Mouse (Mus musculus): ENCODE results near the gene Vkorc1l1. TPM values are rescaled to one million over a fixed set of nuclear protein-coding genes. Genes with fewer than 3 reads are reported as not detected.
A peak's percentile ranks its signal among the peaks of the same experiment; 100 is the strongest.
"Not testable (repeated sequence)": the region's sequence is repeated elsewhere in the genome, so short reads cannot be mapped to it uniquely, and the experiment has no call there.

Gene Vkorc1l1
- total RNA-seq (2021): 10 to 100 TPM; 18.3 to 19.4 TPM
- long read RNA-seq, experiment 1, transcript Vkorc1l1-201 (3 exons, 3,112 nt): major isoform, 20 of 27 reads
- long read RNA-seq, experiment 1, partial matches to known transcripts: 0 of 27 reads
- long read RNA-seq, experiment 1, other reads (novel, unspliced or antisense): 3 of 27 reads
- long read RNA-seq, experiment 2, full-length matches to known transcripts: 19 of 26 reads
- long read RNA-seq, experiment 2, partial matches to known transcripts: 0 of 26 reads
- long read RNA-seq, experiment 2, other reads (novel, unspliced or antisense): 7 of 26 reads

DNA sequence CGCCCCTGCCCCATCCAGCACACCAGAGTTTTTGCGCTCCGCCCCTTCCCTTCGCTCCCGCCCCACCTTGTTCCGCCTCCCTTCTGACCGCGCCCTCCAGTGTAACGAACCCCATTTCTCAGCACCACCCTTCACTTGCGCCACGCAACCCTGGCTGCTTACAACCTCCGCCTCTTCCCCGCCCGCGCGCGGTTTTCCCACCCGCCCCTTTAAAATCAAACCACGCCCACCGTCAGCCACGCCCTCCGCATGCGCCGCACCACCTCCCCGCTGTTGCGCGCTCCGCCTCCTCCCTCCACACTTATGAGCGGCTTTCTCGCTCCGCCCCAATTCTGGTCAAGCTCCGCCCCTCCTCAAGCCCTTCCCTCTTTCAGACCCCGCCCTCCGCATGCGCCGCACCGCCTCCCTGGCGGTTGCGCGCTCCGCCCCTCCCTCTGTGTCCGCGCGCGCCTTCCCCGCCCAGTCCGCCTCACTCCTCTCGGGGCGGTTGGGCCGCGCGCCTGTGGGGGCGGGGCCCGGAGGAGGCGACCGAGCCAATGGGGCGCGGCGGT is at the start of gene Vkorc1l1:
Gene Vkorc1l1 (plus strand): TSS at position 476 of the 551 bp plus-strand sequence.
- DNase-seq: peak; percentile 98

DNA sequence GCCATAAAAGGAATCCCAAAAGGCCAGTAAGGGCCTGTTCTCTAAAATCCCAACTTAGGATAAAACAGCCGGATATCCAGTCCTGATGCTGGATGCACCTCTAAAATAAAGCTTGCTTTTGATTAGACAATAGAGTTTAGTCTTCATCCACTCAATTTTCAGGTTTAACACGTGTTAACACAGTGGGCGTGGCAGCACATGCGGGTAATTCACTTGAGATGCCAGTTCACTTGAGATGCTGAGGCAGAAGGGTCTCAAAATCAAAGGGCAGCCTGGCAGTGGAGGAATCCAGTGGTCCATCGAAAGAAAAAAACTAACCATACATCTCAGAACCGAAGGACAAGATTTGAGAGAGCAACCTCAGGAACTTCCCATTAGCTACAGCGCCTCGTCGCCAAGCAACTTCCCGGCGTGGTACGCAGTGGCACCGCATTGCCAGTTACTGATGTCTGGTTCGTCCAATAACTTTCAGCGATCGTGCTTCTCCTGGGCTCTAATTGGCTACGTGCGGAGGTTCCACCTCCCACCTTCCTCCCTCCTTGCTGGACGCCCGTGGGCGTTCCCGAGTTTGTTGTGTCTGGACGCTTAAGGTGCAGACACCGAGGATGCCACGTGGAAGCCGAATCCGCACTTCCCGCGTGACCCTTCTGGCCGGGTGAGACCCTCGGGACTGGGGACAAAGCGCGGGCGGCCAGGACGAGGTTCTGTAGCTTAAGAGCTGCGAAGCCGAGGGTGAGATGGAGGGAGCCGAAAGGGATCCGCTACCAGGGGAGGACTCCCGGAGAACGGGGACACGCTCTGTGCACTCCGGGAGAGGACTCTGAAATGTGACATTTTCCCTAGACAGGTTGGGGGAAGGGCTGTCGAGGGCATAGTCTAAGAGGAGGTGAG is 46.3 kb upstream of the Vkorc1l1 start, which contains the start of gene Zbed5:
Gene Zbed5 (plus strand): TSS at position 526 of the 891 bp plus-strand sequence.
- peak; percentile 84 for DNase-seq

DNA sequence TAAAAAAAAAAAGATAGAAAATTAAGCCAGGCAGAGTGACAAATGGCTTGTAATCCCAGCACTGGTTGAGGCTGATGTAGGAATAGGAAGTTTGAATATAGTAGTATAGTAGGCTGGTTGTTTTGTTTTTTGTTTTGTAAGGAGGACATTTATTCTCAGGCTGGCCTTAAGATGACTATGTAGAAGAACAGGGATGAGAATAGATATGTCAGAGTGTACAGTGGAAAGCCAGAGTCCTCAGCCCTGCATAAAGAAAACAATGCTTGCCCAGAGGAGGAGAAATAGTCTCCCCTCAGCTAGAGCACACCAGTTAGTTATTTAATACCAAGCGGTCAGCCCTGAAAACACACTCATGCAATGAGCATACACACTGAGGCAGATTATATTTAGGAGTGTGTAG is 43.3 kb upstream of the Vkorc1l1 start, which contains the start of gene Phkg1:
Gene Phkg1 (minus strand): TSS at position 101 of the 400 bp plus-strand sequence.
- no peak for DNase-seq

DNA sequence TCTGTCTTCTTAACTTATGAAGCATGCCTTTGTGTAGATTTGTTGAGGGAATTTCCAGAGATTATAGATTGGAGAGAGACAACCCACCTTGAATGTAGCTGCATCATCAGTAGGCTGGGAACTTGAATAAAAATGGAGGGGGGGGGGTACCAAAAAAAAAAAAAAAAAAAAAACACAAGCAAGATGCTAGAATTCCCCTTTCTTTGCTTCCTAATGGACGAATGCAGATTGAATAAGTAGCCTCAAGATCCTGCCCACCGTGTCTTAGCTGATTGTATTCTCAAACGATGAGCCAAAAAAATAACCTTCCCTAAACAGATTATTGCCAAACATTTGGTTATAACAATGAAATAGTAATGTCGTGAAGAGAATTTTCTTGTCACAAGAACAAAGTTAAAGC is 34.0 kb upstream of the Vkorc1l1 start:
- DNase-seq: no peak

DNA sequence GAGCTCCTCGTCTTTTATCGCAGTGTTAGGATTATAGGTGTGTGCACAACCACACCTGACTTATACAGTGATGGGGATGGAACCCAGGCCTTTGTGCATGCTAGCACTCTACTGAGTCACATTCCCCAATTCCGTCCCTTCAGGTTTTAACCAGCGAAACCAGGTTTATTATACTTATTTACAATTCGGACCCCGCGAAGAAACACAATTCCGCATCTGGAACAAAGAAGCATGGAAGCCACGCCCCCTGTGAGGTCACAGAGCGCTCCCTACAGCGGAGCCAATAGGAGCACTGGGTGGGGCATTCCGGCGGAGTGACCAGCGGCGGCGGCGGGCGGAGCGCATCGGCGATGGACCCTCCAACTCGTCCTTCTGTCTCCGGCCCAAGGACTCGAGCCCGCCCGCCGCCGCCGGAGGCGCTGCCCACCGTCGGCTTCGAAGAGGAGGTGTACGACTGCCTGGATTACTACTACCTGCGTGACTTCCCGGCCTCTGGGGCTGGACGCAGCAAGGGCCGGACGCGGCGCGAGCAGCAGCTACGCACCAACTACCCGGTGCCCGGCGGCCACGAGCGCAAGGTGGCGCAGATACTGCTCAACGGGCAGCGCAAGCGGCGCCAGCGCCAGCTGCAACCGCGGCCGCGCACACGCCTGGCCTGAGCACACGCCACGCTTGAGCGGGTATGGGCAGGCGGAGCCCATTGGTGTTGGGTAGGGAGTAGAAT is 33.4 kb upstream of the Vkorc1l1 start, which contains the start of gene Nupr1l:
Gene Nupr1l (plus strand): TSS at position 299 of the 724 bp plus-strand sequence.
- peak; percentile 84 for DNase-seq

DNA sequence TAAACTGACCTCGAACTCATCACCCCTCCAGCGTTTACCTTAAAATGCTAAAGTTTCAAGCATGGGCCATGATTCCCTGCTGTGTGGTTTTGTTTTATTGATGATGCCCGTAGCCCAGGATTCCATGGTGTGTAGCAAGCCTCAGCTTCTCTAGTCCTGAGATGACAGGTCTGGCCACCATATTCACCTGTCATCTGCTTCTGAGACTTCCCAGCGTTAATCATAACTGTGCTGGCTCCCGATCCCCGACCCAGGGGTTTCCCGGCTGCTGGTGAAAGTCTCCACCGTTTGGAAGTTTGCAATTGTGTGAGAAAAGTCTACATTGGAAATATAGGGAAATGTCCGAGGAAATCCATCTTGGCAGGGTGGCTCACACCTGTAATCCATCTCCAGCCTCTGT is 32.6 kb upstream of the Vkorc1l1 start:
- DNase-seq: no peak

DNA sequence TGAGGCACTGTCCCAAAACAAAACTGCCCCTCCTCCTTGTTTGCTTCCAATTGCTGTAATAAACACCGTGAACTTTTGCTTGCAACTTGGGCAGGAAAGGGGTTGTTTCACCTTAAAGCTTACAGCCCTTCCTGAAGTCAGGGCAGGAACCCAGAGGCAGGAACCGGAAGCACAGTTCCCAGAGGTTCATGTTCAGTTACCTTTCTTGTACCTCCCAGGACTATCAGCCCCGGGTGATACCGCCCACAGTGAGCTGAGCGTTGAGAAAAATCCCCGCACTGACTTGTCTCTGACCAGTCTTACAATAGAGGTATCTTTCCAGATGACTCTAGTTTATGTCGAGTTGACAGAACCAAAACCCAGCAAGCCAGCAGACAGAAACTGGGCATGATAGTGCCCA is 32.2 kb upstream of the Vkorc1l1 start:
- DNase-seq: no peak

DNA sequence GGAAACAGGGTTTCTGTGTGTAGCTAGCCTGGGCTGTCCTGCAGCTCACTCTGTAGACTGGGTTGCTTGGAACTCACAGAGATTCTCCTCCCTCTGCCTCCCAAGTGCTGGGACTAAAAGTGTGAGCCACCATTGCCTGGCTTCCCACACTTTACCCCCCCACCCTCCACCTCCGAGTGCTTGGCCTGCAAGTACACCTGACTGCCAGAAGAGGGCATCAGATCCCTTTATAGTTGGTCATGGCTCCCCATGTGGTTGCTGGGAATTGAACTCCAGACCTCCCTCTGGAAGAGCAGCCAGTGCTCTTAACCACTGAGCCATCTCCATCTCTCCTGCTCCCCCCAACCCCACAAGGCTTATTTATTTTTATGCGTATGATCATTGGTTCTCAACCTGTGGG is 27.7 kb upstream of the Vkorc1l1 start:
- DNase-seq: no peak

DNA sequence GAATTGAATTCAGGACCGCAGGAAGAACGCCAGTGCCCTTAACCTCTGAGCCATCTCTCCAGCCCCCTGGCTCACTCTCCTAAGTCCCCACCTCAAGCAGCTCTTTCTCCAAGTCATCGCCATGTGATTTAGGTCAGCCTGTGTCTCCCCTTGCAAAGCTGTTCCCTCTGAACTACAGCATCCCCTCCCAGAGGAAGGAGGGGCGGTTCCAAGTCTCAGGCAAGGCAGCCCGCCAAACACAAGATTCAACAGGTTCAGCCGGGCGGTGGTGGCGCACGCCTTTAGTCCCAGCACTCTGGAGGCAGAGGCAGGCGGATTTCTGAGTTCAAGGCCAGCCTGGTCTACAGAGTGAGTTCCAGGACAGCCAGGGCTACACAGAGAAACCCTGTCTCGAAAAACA is 26.3 kb upstream of the Vkorc1l1 start:
- DNase-seq: not testable (repeated sequence)

DNA sequence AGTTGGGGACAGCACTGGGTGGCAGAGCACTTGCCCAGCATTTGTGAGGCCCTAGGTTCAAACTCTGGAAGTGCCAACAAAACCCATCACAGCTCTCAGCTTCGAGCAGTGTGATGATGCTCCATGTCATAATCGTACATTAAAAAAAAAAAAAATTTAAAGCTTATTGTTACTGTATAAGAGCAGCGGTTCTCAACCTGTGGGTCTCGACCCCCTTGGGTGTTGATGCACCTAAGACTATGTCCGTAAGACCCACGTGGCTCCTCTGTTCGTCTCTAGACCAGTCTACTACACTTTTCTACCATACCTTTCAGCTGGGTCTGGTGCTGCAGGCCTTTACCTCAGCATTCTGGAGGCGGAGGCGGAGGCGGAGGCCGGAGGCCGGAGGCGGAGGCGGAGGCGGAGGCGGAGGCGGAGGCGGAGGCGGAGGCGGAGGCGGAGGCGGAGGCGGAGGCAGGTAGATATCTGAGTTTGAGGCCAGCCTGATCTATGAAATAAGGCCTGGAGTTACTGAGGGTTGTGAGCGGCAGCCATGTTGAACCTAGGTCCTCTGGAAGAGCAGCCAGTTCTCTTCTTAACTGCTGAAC is 23.6 kb upstream of the Vkorc1l1 start:
- DNase-seq: no peak

DNA sequence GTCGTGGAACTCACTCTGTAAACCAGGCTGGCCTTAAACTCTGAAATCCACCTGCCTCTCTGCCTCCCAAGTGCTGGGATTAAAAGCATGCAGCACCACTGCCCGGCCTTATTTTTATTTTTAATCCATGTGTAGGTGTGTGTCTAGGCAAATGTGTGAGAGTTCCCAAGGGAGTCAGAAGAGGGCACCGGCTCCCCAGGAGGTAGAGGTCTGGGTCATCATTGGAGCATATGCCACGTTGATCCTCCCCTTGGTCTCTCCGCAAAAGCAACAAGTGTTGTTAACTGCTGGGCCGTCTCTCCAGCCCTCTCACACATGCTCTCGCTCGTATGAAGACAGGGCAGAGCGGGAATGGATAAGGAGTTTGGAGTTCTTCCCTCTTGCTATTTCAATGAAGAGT is 23.0 kb upstream of the Vkorc1l1 start:
- DNase-seq: no peak

DNA sequence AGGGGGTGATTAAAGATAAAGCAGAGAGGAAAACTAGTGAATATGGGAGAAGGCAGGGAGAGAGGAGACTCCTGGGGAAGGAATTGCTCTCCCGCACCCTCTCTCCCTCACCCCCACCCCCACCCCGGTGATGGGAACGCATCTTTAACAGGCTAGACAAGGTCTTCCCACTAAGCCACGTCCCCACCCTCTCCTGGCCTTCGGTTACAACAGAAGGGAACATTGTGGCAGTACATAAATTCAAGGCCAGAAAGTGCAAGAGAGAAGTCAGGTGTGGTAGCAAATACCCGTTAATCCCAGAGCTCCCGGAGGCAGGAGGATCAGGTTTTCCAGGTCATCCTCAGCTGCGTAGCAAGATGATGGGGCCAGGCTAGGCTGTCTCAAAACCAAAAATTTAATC is 22.4 kb upstream of the Vkorc1l1 start:
- no peak for DNase-seq

DNA sequence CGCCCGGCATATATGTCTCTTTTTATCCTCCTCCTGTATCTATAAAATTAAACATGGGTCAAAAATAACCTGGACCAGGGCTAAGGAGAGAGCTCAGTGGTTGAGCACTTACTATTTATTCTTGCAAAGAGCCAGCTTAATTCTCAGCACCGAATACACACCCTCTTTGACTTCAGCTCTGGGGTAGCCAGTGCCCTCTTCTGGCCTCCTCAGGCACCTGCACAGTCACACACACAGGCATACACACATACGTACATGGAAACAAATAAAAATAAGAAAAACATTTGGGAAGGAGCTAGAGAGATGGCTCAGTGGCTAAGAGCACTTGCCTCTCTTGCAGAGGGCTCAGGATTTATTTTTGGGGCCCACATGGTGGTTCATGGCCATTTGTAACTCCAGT is 19.8 kb upstream of the Vkorc1l1 start:
- no peak for DNase-seq

DNA sequence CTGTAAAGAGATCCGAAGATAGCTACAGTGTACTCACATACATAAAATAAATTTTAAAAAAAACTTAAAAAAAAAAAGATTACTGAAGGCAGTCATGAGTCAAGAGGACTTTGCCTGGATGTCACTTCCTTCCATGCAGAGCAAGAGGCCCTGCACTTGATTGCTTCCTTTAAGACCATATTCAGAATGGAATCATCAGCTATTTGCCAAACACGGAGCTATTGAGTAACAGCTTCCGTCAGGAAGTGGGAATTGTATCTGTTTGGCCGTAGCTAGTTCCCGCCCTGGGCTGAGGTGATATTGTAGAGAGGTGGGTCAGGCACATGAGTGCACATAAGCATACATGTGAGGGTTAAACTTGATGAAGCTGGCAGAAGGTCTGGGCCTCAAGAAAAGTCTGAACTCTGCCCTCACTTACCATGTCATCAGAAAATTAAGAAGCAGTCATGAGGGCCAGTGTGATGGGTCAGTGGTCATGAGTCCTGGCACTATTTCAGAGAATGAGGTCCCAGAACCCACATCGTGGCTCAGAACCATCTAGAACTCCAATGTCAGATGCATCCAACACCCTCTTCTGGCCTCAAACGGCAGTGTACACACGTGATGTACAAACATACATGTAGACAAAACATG is 16.8 kb upstream of the Vkorc1l1 start:
- no peak for DNase-seq

DNA sequence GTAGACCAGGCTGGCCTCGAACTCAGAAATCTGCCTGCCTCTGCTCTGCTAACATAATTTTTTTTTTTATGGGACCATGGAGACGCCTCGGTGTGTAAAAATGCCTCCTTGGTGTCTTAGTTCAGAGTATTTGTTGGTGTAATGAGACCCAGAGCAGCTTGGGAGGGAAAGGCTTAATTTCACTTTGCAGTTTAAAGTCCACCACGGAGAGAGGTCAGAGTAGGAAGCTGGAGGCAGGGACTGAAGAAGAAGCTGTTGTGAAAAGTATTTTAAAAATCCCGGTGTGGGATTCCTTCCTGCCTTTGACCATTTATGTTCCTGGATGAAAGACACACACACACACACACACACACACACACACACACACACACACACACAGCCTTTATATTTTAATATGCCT is 15.8 kb upstream of the Vkorc1l1 start:
- no peak for DNase-seq

DNA sequence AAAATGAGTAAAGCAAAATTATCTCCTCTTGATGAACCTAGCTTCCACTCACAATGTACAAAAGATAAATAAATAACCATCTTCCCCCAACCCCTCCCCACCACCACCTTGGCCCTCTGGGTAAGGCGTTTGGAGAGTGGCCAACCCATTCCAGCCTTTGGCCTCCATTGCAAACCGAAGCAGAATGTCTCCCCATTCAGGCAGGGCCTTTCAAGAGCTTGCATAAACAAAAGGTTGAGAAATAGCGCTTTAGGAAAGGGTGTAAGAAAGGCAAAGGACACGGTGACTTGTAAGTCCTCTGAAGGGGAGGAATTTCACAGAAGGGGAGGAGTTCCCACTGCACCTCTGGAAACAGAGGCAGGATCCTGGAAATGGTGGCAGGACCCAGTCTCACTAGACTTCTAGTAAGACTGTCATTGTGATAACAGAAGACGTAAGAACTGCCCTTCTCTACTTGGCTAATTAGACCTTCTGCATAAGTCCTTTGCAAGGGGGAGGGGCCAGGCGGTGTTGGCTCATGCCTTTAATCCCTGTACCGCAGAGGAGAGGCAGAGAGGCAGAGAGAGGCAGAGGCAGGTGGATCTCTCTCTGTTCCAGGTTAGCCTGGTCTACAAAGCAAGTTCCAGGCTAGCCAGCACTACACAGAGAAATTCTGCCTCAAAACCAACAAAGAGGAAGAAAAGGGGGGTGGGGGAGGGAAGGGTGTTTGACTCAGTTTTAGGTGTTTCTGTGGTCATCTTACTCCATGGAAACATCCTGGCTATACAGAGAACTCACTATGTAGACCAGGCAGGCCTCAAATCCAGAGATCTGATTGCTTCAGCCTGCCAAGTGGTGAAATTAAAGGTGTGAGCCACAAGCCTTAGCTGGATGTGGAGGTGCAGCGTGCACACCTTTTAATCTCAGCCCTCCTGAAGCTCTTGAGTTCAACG is 11.6 kb upstream of the Vkorc1l1 start:
- no peak for DNase-seq

DNA sequence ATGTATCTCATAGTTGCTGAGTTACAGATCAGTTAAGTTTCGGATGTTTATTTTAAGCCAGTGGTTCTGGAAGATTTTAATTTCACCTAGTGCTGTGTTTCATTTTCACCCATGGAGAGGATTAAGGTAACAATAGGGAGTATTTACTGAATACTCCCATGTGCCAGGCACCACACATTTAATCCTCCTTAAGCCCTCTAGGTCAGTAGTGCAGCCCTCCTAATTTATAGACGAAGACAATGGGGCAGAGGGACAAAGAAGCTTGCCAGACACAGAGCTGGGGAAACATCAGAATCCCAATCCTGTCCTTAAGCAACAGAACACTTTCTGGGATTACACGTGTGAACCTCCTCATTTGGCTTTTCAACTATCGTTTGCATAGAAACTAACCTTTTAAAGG is 4.8 kb upstream of the Vkorc1l1 start:
- DNase-seq: no peak

DNA sequence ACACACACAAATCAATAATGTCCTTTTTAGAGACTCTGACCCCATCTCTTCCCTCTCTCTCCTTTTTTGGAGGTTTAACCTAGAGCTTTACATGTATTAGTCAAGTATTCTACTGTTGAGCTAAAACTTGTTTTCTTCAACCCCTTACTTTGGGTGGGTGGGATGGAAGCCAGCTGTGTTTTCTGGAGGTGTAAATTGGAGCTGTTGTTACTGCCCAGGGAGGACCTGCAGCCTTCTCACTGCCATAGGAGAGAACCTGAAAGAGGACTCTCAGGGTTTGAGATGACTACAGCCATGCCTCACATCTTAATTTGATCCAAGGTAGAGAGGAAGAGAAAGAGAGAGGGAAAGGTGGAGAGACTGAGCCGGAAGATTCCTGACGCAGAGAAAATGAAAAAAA is 1.5 kb upstream of the Vkorc1l1 start:
- DNase-seq: no peak

DNA sequence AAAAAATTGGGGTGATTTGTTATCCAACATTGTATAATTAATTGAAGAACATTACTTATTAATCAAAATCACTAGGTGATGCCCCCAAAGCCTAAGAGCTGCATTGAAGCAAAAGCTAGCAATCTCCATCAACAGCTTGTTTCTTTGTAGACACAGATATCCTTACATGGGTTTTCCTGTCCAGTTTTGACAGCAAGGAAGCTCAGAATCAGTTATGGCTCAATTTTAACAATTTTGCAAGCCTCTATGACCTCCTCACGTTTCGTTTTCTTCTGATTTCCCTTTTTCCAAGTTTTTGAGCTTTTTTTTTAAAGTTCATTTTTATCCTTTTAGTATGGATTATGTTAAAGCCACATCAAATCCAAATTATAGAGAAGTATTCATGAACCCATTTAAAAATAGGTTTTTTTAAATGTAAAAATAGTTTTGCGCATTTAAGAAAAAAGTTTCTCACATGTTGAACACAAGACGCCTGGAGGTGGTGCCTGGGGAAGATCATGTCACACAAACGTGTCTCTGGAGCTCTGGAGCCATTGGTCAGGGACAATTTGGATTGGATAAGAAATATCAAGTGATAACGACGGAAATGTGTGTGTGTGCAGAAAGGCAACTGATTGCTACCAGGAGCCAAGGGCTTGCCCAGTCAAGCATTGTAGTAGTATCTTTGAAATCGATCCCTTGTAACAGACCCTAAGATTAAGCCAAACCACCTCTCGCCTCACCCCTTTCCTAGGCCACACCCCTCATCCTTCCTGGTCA is 855 bp upstream of the Vkorc1l1 start:
- no peak for DNase-seq

Measured in gastrocnemius, postnatal 25 days (tissue).